Mouse (Mus musculus): Measurements from ENCODE around the gene Msi2. TPM values are rescaled to one million over a fixed set of nuclear protein-coding genes. Genes with fewer than 3 reads are reported as not detected.

The Msi2 gene
- polyA plus RNA-seq, 1 experiment: 14.2 TPM

DNA sequence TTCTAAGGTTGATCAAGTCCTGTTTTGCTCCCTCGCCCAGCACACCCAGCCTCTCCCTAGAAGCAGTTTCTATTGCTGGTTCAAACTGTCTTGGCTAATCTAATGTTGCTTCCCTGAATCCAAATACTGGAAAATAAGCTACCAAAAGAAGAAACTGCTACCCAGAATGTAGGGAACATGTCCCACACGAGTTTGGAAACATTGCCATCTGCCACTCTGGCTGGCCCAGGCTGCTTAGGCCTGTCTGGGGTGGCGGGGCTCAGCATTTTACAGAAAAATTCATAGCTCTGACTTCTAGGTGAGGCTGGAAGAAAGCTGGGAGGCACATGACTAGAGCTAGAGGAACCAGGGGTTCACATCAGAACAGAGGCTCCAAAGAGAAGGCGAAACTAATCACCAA, 345.7 kb downstream of the Msi2 start:
- Histone ChIP-seq H3K27me3 (ENCODE audit: control insufficient read depth, insufficient read depth, low read length) (no peaks in the 10 kb centered on the region), H3K4me1 (ENCODE audit: control insufficient read depth, insufficient read depth, insufficient read length) (no peaks in the 10 kb centered on the region), H3K27ac (ENCODE audit: insufficient read depth, low read length) (no peak overlapping the region), H3K36me3 (ENCODE audit: control insufficient read depth, insufficient read depth, low read length) (peaks cover 4% of the 10 kb centered on the region), H3K4me3 (ENCODE audit: extremely low read depth, insufficient read depth, insufficient read length) (no peak overlapping the region)
- WGBS: 91% methylated on average over 4 of the region's 4 CpGs
- TF ChIP-seq CTCF (IDR thresholded peaks at IDR 0.05; ENCODE audit: extremely low read depth, insufficient read depth, insufficient read length, insufficient replicate concordance): no peak
- no peak for TF ChIP-seq POLR2A (IDR thresholded peaks at IDR 0.05; ENCODE audit: low read depth, low read length)
- DNase-seq (ENCODE audit: low read depth in 1 of 2, low spot score in 2 of 2): no peak

- H3K27me3 ChIP-seq (ENCODE audit: control insufficient read depth, insufficient read depth, low read length): no peaks in the 10 kb centered on the region
- WGBS: 81% methylated on average over 3 of the region's 3 CpGs
Observed at GRCm38 (mm10) chr11:88369898-88370297, 348.4 kb downstream of the Msi2 start.

DNA sequence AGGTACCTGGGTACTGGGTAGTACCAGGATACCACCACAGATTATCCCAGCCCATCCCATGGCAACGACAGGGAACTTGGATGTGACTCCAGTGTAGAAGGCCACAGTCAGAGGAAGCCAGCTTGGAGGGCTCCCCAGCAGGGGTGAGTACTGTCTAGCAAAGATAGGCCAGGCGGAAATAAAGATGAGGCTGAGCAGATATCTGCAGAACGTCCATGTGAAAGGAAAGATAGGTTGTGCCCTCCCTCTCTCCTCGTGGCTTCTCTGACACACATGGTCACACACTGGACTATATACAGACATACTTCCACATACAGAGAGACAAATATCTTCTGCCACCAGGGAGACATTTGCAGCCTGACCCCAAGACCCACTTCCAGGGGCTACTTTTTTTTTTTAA, 350.8 kb downstream of the Msi2 start:
- Histone ChIP-seq H3K27me3 (ENCODE audit: control insufficient read depth, insufficient read depth, low read length) (no peaks in the 10 kb centered on the region), H3K27ac (ENCODE audit: insufficient read depth, low read length) (no peak overlapping the region), H3K4me3 (ENCODE audit: extremely low read depth, insufficient read depth, insufficient read length) (no peak overlapping the region), H3K36me3 (ENCODE audit: control insufficient read depth, insufficient read depth, low read length) (peaks cover 6% of the 10 kb centered on the region), H3K4me1 (ENCODE audit: control insufficient read depth, insufficient read depth, insufficient read length) (no peaks in the 10 kb centered on the region)
- no peak for TF ChIP-seq POLR2A (IDR thresholded peaks at IDR 0.05; ENCODE audit: low read depth, low read length)
- TF ChIP-seq CTCF (IDR thresholded peaks at IDR 0.05; ENCODE audit: extremely low read depth, insufficient read depth, insufficient read length, insufficient replicate concordance): no peak
- DNase-seq (ENCODE audit: low read depth in 1 of 2, low spot score in 2 of 2): no peak
- 72% methylated on average over 4 of the region's 4 CpGs for WGBS

More at GRCm38 (mm10) chr11:88369898-88370297, 348.4 kb downstream of the Msi2 start:
- TF ChIP-seq POLR2A (IDR thresholded peaks at IDR 0.05; ENCODE audit: low read depth, low read length) (no peak), CTCF (IDR thresholded peaks at IDR 0.05; ENCODE audit: extremely low read depth, insufficient read depth, insufficient read length, insufficient replicate concordance) (no peak)
- Histone ChIP-seq H3K36me3 (ENCODE audit: control insufficient read depth, insufficient read depth, low read length) (peaks cover 6% of the 10 kb centered on the region), H3K4me3 (ENCODE audit: extremely low read depth, insufficient read depth, insufficient read length) (no peak overlapping the region), H3K27ac (ENCODE audit: insufficient read depth, low read length) (no peak overlapping the region), H3K4me1 (ENCODE audit: control insufficient read depth, insufficient read depth, insufficient read length) (no peaks in the 10 kb centered on the region)
- no peak for DNase-seq (ENCODE audit: low read depth in 1 of 2, low spot score in 2 of 2)

- peaks cover 6% of the 10 kb centered on the region for H3K36me3 ChIP-seq (ENCODE audit: control insufficient read depth, insufficient read depth, low read length)
- 87% methylated on average over 2 of the region's 2 CpGs for WGBS
- DNase-seq (ENCODE audit: low read depth in 1 of 2, low spot score in 2 of 2): no peak
Observed at GRCm38 (mm10) chr11:88365914-88366540, 352.3 kb downstream of the Msi2 start.

DNA sequence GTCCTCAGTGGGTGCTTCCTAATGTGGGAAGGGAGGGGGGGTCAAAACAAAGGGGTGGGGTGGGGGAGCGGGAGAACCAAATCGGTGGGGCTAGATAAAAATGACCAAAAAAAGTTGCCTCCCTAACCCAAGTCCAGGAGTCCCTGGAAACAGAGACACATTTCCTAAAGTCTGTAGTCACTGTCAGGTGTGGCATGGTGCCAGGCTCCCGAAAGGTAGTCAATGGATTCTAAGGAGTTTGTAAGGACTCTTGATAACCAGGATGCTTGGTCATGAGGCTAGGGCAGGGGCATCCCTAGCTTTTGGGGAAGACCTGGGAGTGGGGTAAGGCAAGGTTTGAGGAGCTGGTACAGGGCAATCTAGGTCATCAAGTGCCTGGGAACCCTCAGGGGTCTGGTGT, 354.1 kb downstream of the Msi2 start:
- H3K27ac ChIP-seq (ENCODE audit: insufficient read depth, low read length): no peak overlapping the region
- H3K27me3 ChIP-seq (ENCODE audit: control insufficient read depth, insufficient read depth, low read length): no peaks in the 10 kb centered on the region
- no peak for DNase-seq (ENCODE audit: low read depth in 1 of 2, low spot score in 2 of 2)
- H3K4me1 ChIP-seq (ENCODE audit: control insufficient read depth, insufficient read depth, insufficient read length): no peaks in the 10 kb centered on the region
- H3K4me3 ChIP-seq (ENCODE audit: extremely low read depth, insufficient read depth, insufficient read length): no peak overlapping the region
- 95% methylated on average over 3 of the region's 3 CpGs for WGBS
- TF ChIP-seq POLR2A (IDR thresholded peaks at IDR 0.05; ENCODE audit: low read depth, low read length) (no peak), CTCF (IDR thresholded peaks at IDR 0.05; ENCODE audit: extremely low read depth, insufficient read depth, insufficient read length, insufficient replicate concordance) (no peak)
- H3K36me3 ChIP-seq (ENCODE audit: control insufficient read depth, insufficient read depth, low read length): peaks cover 6% of the 10 kb centered on the region

More at GRCm38 (mm10) chr11:88365914-88366540, 352.3 kb downstream of the Msi2 start:
- H3K4me3 ChIP-seq (ENCODE audit: extremely low read depth, insufficient read depth, insufficient read length): no peak overlapping the region
- no peaks in the 10 kb centered on the region for H3K27me3 ChIP-seq (ENCODE audit: control insufficient read depth, insufficient read depth, low read length)
- no peaks in the 10 kb centered on the region for H3K4me1 ChIP-seq (ENCODE audit: control insufficient read depth, insufficient read depth, insufficient read length)
- TF ChIP-seq POLR2A (IDR thresholded peaks at IDR 0.05; ENCODE audit: low read depth, low read length): no peak
- no peak for TF ChIP-seq CTCF (IDR thresholded peaks at IDR 0.05; ENCODE audit: extremely low read depth, insufficient read depth, insufficient read length, insufficient replicate concordance)
- H3K27ac ChIP-seq (ENCODE audit: insufficient read depth, low read length): no peak overlapping the region

- no peak for TF ChIP-seq POLR2A (IDR thresholded peaks at IDR 0.05; ENCODE audit: low read depth, low read length)
- TF ChIP-seq CTCF (IDR thresholded peaks at IDR 0.05; ENCODE audit: extremely low read depth, insufficient read depth, insufficient read length, insufficient replicate concordance): no peak
- Histone ChIP-seq H3K36me3 (ENCODE audit: control insufficient read depth, insufficient read depth, low read length) (peaks cover 6% of the 10 kb centered on the region), H3K4me1 (ENCODE audit: control insufficient read depth, insufficient read depth, insufficient read length) (no peaks in the 10 kb centered on the region), H3K27ac (ENCODE audit: insufficient read depth, low read length) (no peak overlapping the region), H3K4me3 (ENCODE audit: extremely low read depth, insufficient read depth, insufficient read length) (no peak overlapping the region), H3K27me3 (ENCODE audit: control insufficient read depth, insufficient read depth, low read length) (no peaks in the 10 kb centered on the region)
- DNase-seq (ENCODE audit: low read depth in 1 of 2, low spot score in 2 of 2): no peak
- WGBS: 91% methylated on average over 14 of the region's 14 CpGs
Observed at GRCm38 (mm10) chr11:88363481-88363880, 354.8 kb downstream of the Msi2 start.

DNA sequence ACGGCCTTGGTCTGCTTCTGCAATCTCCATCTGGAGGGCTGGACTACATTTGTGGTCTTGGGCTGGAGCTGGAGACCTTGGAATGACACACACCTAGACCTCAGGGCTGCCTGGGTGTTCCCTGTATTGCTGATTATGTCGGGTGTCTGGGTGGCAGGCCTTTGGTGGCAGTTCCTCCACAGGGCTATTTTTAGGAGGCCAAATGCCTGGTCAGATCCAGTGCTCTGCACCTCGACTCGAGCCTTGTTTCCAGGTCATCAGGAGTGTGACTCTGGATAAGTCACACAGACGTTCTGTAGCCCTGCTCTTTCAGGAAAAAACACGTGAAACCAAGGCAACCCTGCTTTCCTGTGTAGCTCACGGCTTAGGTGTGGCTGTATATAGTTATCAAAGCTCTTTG, 358.6 kb downstream of the Msi2 start:
- WGBS: 83% methylated on average over 7 of the region's 7 CpGs
- H3K36me3 ChIP-seq (ENCODE audit: control insufficient read depth, insufficient read depth, low read length): 0 out of 2 replicates have a peak, but pooled peaks cover 2% of the 10 kb centered on the region

More for the DNA sequence above, 358.6 kb downstream of the Msi2 start:
- no peak for DNase-seq (ENCODE audit: low read depth in 1 of 2, low spot score in 2 of 2)
- no peak overlapping the region for H3K4me3 ChIP-seq (ENCODE audit: extremely low read depth, insufficient read depth, insufficient read length)
- no peak overlapping the region for H3K27ac ChIP-seq (ENCODE audit: insufficient read depth, low read length)
- TF ChIP-seq POLR2A (IDR thresholded peaks at IDR 0.05; ENCODE audit: low read depth, low read length) (no peak), CTCF (IDR thresholded peaks at IDR 0.05; ENCODE audit: extremely low read depth, insufficient read depth, insufficient read length, insufficient replicate concordance) (no peak)
- no peaks in the 10 kb centered on the region for H3K27me3 ChIP-seq (ENCODE audit: control insufficient read depth, insufficient read depth, low read length)
- no peaks in the 10 kb centered on the region for H3K4me1 ChIP-seq (ENCODE audit: control insufficient read depth, insufficient read depth, insufficient read length)
